Mouse (Mus musculus): Measurements from ENCODE around the gene Errfi1.

DNA sequence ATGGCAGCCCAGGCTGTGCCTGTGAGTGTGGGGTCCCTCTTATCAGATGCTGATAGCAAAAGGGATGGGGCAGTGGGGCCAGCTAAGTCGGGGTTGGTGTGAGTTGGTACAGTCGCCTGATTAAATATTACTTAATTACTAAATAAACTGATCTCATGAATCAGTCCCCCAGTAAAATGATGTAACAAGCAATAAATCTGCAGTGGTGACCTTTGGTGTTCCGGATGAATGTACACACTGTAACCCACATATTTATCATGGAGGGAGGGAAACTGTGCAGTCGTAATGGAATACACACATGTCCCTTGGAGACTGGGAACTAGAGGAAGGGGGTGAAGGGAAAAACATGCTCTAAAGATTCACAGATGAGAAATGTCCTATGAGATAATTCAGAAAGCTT lies 38.6 kb upstream of the Errfi1 start:
- TF ChIP-seq GATA1 (IDR thresholded peaks at IDR 0.05; ENCODE audit: low read length): no peak
- TF ChIP-seq TAL1 (IDR thresholded peaks at IDR 0.05; ENCODE audit: low read length): no peak
